Mouse (Mus musculus): ENCODE data around the gene Polq. TPM values are rescaled to one million over a fixed set of nuclear protein-coding genes. Genes with fewer than 3 reads are reported as not detected.
"Not testable (repeated sequence)": the region's sequence is repeated elsewhere in the genome, so short reads cannot be mapped to it uniquely, and the experiment has no call there.

Polq gene
- polyA plus RNA-seq, 1 experiment from 2014 or later: 15.5 TPM

- not testable (repeated sequence) for H3K9ac ChIP-seq; H3K4me1 ChIP-seq; H3K9me3 ChIP-seq; H3K4me3 ChIP-seq (replicated peaks); ATAC-seq (ENCODE audit: low FRiP score); H3K27ac ChIP-seq; H3K36me3 ChIP-seq (replicated peaks); H3K4me2 ChIP-seq; H3K27me3 ChIP-seq
- WGBS: 96% methylated on average over 1 of the region's 1 CpGs
Measured at GRCm38 (mm10) chr16:37125190-37125589, 113.6 kb downstream of the Polq start.

Other genes starting within 250 kb of the Polq start
- gene Slc15a2, start 226.8 kb upstream of the Polq start, polyA plus RNA-seq (2016; fragmentation: Nextera tagmentation; extraction: Ambion mirVana): 4.1 and 4.9 TPM in 2 replicates
- gene Iqcb1, start 183.4 kb upstream of the Polq start, polyA plus RNA-seq (2016; fragmentation: Nextera tagmentation; extraction: Ambion mirVana): 66.3 TPM in 2 replicates
- 0.59 and 0.98 TPM in 2 replicates for gene Eaf2, start 136.8 kb upstream of the Polq start, polyA plus RNA-seq (2016; fragmentation: Nextera tagmentation; extraction: Ambion mirVana)
- gene Golgb1, start 136.6 kb upstream of the Polq start, polyA plus RNA-seq (2016; fragmentation: Nextera tagmentation; extraction: Ambion mirVana): 74.7 and 91.1 TPM in 2 replicates
- gene Hcls1, start 76.8 kb upstream of the Polq start, polyA plus RNA-seq (2016; fragmentation: Nextera tagmentation; extraction: Ambion mirVana): 1.0 and 1.7 TPM in 2 replicates
- 0.22 TPM in 1 of 2 replicates, not detected in the other for gene Fbxo40, start 21.3 kb upstream of the Polq start, polyA plus RNA-seq (2016; fragmentation: Nextera tagmentation; extraction: Ambion mirVana)

Data from forebrain, embryonic 12.5 days (tissue).